Mouse (Mus musculus) brain, embryonic 14.5 days (tissue): ENCODE results near the gene Itpka.

Source experiments
- CTCF ChIP-seq: fragments of 200-500 bp; IDR thresholded peaks from 2 replicates; pipeline ENCODE4 v1.5.1; 2012; ENCODE audit warnings: inconsistent platforms, mild to moderate bottlenecking, moderate library complexity, borderline replicate concordance; ENCODE audit not compliant: insufficient read depth, insufficient read length; ENCODE audit errors: extremely low read depth
- POLR2A ChIP-seq: fragments of 200-500 bp; IDR thresholded peaks from 2 replicates; pipeline ENCODE4 v1.6.1; 2012; ENCODE audit warnings: mild to moderate bottlenecking, inconsistent platforms, borderline replicate concordance; ENCODE audit not compliant: poor library complexity, insufficient read depth, insufficient read length, severe bottlenecking; ENCODE audit errors: extremely low read depth

DNA sequence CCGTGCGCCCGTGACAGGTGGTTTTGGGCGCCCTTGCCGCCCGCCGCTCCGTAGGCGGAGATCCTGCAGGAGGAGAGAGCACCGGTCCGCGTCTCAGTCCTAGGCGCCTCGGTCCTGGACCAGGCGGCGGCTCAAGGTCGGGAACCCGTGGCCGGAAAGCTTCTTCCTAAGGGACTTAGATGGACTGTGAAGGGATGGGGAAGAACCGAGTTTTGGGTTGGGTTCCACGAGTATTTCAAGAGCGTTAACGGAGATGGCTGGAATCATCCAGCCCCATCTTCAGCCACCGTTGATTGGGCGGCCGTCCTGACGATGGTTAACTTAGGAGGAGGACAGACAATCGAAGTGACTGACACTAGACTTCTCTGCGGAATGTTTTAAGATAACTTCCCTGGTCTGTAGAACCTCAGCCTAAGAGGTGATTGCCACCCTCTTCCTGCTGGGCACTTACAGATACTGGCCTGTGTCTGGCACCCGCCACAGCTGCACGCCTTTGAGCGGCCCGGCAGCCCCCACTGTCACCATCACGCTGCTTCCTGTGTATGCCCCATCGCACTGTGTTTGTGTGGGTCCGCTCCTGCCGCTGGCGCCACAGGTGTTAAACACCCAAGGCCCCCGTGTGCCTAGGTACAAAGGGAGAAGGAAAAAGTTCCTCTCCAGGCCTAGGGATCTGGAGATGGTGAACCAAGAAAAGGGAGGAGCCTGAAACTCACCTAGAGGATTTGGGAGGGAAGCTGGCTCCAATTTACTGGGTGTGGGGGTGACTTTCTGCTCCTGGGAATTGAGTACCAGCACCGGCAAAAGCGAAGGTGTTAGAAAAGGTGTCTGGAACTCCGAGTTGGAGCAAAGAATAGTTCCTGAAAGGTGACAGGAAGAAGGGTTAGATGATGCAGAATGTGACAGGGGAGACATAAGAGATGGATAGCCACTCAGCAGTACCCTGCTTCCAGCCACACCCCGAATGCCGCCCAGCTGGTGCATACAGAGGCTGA, 17.0 kb downstream of the Itpka start:
- TF ChIP-seq POLR2A (no peak), CTCF (no peak)
